Mouse (Mus musculus) embryonic facial prominence, embryonic 11.5 days (tissue): ENCODE measurements around the gene Sp140. TPM values are rescaled to one million over a fixed set of nuclear protein-coding genes. Genes with fewer than 3 reads are reported as not detected.
"Not testable (repeated sequence)": the region's sequence is repeated elsewhere in the genome, so short reads cannot be mapped to it uniquely, and the experiment has no call there.

Experiments
- ATAC-seq: fragments of 200-750 bp; cut with Nextera tagmentation; replicated peaks from 2 replicates; pipeline ENCODE4 v1.8.0; 2017; ENCODE audit warnings: low read depth; ENCODE audit not compliant: insufficient number of reproducible peaks, low FRiP score, low TSS enrichment
- DNase-seq: peaks from one replicate; pipeline ENCODE4 v3.0.0-alpha.2; 2015; ENCODE audit warnings: low spot score
- H3K27ac ChIP-seq: fragments of 300-500 bp; sonication (generic); replicated peaks from 2 replicates; pipeline ENCODE4 v1.5.1; 2014; ENCODE audit warnings: mild to moderate bottlenecking, low read depth, low read length, control low read depth
- H3K27me3 ChIP-seq: fragments of 300-500 bp; sonication (generic); 2 replicates; pipeline ENCODE4 v1.6.1; 2014; ENCODE audit warnings: mild to moderate bottlenecking, low read length, moderate library complexity, mixed read lengths; ENCODE audit not compliant: control insufficient read depth, insufficient read depth
- H3K36me3 ChIP-seq: fragments of 300-500 bp; sonication (generic); replicated peaks from 2 replicates; pipeline ENCODE4 v1.6.1; 2014; ENCODE audit warnings: low read depth, mild to moderate bottlenecking, low read length, moderate library complexity, mixed read lengths; ENCODE audit not compliant: control insufficient read depth, insufficient read depth
- H3K4me1 ChIP-seq: fragments of 300-500 bp; sonication (generic); 2 replicates; pipeline ENCODE4 v1.6.1; 2014; ENCODE audit warnings: low read length, mixed read lengths; ENCODE audit not compliant: control insufficient read depth, insufficient read depth
- H3K4me2 ChIP-seq: fragments of 300-500 bp; sonication (generic); 2 replicates; pipeline ENCODE4 v1.6.1; 2014; ENCODE audit warnings: low read depth, mild to moderate bottlenecking, control low read depth, low read length, moderate library complexity
- H3K4me3 ChIP-seq: fragments of 300-500 bp; sonication (generic); 2 replicates; pipeline ENCODE4 v1.5.1; 2014; ENCODE audit warnings: low read depth, low read length, control low read depth
- H3K9ac ChIP-seq: fragments of 300-500 bp; sonication (generic); replicated peaks from 2 replicates; pipeline ENCODE4 v1.6.1; 2014; ENCODE audit warnings: mild to moderate bottlenecking, control low read depth, low read length
- H3K9me3 ChIP-seq: fragments of 300-500 bp; sonication (generic); replicated peaks from 2 replicates; pipeline ENCODE4 v1.6.1; 2016; ENCODE audit warnings: mild to moderate bottlenecking, low read length, inconsistent platforms, mixed read lengths; ENCODE audit not compliant: control insufficient read depth
- WGBS: fragments of 180-500 bp; shearing (Covaris S2); extraction: QIAGEN DNeasy Blood & Tissue Kit; methylation state at CpG from one replicate; pipeline ENCODE4 v1.1.7; 2014; 5-methylcytosine and 5-hydroxymethylcytosine counted together
- polyA plus RNA-seq: library from polyadenylated mRNA; unstranded; fragments of >200 nt; fragmentation: Nextera tagmentation; extraction: Ambion mirVana; gene quantifications from 2 replicates; pipeline ENCODE4 v1.2.1, GENCODE M21; 2014

Sp140 gene
- polyA plus RNA-seq, 1 experiment from 2014 or later = 1.3 TPM

- not testable (repeated sequence) for ATAC-seq, H3K27ac ChIP-seq, H3K36me3 ChIP-seq, H3K27me3 ChIP-seq, H3K4me2 ChIP-seq, H3K9me3 ChIP-seq, DNase-seq, H3K4me1 ChIP-seq, H3K4me3 ChIP-seq, H3K9ac ChIP-seq
- 24% methylated on average over 5 of the region's 5 CpGs for WGBS
Observed at GRCm38 (mm10) chr1:85581518-85581917, 18.7 kb upstream of the Sp140 start.

DNA sequence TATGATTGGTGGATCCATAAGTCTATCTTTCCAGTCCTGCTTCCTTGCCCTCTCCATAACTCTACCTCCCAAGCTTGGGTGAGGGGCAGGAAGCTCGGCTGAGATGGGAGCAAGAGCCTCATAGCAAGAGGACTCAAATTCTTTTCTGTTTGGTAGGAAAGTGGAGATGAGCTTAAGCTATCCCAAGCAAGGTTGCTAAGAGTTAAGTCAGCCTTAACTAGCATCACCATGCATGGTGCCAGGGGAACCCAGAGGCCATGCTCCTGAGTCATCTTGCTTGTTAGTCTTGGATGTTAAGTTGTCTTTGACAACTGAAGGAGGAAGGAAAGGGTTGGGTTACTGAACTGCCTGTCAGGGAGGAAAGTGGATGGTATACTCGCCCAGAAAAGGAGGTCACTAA, 11.5 kb upstream of the Sp140 start:
- H3K4me2 ChIP-seq, DNase-seq, H3K27ac ChIP-seq, H3K4me3 ChIP-seq, H3K4me1 ChIP-seq, H3K27me3 ChIP-seq, H3K36me3 ChIP-seq, H3K9me3 ChIP-seq, ATAC-seq, H3K9ac ChIP-seq: not testable (repeated sequence)
- WGBS = 87% methylated on average over 1 of the region's 2 CpGs

DNA sequence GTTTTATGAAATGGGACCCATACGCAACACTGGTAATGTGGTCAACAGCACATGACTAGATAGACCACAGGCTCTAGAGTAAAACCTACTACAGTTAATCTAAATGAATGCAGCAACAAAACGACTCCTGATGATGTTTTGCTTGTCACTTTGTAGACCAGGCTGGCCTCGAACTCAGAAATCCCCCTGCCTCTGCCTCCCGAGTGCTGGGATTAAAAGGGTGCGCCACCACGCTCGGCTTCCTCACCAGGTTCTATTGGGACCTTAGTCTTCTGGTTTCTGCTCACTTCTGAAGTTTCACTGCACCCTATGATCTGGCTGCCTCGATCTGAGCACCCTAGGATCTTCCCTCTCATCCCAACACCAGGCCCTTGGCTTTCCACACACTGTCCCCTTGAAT, 7.7 kb upstream of the Sp140 start:
- H3K9ac ChIP-seq, H3K36me3 ChIP-seq, ATAC-seq, DNase-seq, H3K4me1 ChIP-seq, H3K27me3 ChIP-seq, H3K9me3 ChIP-seq, H3K4me3 ChIP-seq, H3K27ac ChIP-seq, H3K4me2 ChIP-seq: not testable (repeated sequence)
- WGBS = 82% methylated on average over 8 of the region's 8 CpGs

- not testable (repeated sequence) for H3K36me3 ChIP-seq, H3K9ac ChIP-seq, ATAC-seq, H3K4me1 ChIP-seq, H3K9me3 ChIP-seq, DNase-seq, H3K27ac ChIP-seq, H3K4me2 ChIP-seq, H3K27me3 ChIP-seq, H3K4me3 ChIP-seq
- 73% methylated on average over 15 of the region's 17 CpGs for WGBS
Observed at GRCm38 (mm10) chr1:85598271-85599012, 1.7 kb upstream of the Sp140 start, which contains the start of gene Sp110. Gene Sp110 (minus strand): TSS chr1:85598817.

DNA sequence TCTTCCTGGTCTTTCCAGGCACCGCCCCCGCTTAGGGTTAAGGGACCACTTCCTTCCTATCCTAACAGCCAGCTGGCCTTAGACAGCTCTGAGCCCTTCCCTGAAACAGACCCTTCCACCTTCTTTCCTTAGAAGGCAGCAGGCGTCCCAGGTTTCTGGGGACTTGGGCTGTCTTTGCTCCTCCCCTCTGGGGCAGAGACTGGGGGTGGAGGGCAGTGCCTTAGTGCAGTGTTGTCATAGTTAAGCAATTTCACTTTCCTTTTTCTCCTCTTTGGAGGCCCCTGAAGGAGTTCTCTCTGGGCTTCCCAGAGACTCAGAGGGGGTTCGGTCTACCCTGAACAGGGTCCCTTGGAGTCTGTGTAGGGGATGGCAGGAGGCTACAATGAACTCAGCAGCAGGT, 616 bp downstream of the Sp140 start:
- H3K27ac ChIP-seq, H3K4me1 ChIP-seq, DNase-seq, H3K4me3 ChIP-seq, H3K27me3 ChIP-seq, H3K36me3 ChIP-seq, H3K9ac ChIP-seq, H3K9me3 ChIP-seq, H3K4me2 ChIP-seq, ATAC-seq: not testable (repeated sequence)
- WGBS = 59% methylated on average over 4 of the region's 4 CpGs

GRCm38 (mm10) chr1:85604341-85604740, 4.2 kb downstream of the Sp140 start:
- not testable (repeated sequence) for H3K9me3 ChIP-seq, DNase-seq
- no CpG with 5 or more reads among the region's 1 CpGs for WGBS

DNA sequence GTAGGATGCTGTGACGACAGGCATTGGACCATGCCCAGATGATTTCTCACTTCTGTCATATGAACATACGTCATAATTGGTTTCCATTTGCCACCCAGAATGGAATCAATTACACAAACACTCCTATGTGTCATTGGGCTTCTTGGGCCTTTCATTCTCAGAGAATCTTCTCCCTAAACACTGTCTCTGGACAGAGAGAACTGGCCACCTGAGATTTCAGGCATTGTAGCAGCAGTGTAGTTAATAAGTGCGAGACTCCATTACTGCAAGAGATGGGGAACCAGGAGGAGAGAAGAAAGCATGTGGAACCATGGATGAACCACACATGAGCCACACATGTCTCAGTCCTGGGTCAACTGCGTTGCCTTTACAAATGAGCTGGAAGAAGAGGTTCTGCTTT, 8.2 kb downstream of the Sp140 start:
- WGBS = 73% methylated on average over 3 of the region's 4 CpGs
- not testable (repeated sequence) for H3K9ac ChIP-seq, H3K4me3 ChIP-seq, H3K4me2 ChIP-seq, H3K4me1 ChIP-seq, H3K9me3 ChIP-seq, H3K27ac ChIP-seq, H3K27me3 ChIP-seq, H3K36me3 ChIP-seq, DNase-seq, ATAC-seq

More at GRCm38 (mm10) chr1:85604341-85604740, 4.2 kb downstream of the Sp140 start:
- ATAC-seq, H3K27ac ChIP-seq, H3K4me2 ChIP-seq, H3K27me3 ChIP-seq, H3K9ac ChIP-seq, H3K4me1 ChIP-seq, H3K4me3 ChIP-seq, H3K36me3 ChIP-seq: not testable (repeated sequence)

DNA sequence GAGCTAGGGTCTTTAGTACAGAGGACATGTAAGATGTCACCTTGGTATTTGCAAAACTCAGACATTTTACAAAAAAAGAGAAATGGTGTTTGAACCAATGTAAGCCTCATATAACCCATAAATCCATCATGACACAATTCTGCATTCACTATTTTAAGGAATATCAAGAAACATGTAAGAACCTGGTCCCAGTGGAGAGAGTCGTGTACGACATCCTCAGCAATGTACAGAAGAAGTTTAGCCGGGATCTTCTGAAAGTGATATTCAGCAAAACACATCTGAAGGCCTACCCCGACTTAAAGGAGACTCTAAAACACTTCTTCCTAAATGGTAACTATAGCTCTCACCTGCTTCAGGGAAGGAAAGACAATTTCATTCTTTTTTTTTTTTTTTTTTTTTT, 10.4 kb downstream of the Sp140 start:
- not testable (repeated sequence) for ATAC-seq
- WGBS = no CpG with 5 or more reads among the region's 4 CpGs

More for the DNA sequence above, 10.4 kb downstream of the Sp140 start:
- H3K4me3 ChIP-seq, H3K27ac ChIP-seq, H3K27me3 ChIP-seq, H3K36me3 ChIP-seq, H3K4me1 ChIP-seq, H3K9ac ChIP-seq, H3K9me3 ChIP-seq, H3K4me2 ChIP-seq, DNase-seq: not testable (repeated sequence)
